Mouse (Mus musculus): Measurements from ENCODE around the gene Polr2l.

DNA sequence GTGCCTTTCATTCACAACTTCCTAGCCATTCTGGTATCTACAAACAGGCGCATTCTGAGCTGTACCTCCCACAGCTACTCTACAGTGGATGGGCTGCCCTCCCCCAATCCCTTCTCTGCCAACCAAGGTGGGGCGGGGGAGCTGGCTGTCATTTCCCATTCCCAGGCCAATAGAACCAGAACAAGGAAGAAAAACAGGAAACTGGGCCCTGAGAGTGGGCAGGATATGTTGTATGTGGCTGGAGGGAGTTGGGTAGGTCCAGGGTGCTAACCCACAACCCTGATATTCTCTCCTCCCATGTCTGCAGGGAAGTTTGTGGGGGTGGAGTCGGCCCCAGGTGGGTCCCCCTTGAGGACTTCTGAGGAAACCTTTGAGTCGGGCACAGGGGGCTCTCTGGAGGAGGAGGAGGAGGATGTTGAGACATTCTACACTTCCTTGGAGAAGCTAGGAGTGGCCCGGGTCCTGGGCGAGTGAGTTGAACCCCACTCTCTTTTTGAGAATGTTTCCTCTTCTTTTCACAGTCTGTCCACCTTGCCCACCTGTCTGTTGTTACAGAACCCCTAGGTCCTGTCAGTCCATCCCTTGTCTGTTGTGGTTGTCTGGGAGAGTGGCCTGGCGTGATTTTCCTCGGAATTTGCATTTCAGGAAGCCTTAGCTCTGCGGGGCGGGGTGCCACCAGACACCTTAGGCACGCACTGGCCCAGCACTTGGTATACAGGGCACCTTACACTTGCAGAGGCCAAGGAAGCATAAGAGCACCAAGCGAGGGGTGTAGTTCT is 10.9 kb downstream of the Polr2l start:
- peak; percentile 31; the same call in 1 of the 2 replicates for TF ChIP-seq EP300 (IDR thresholded peaks at IDR 0.05; ENCODE audit: low read depth)
- TF ChIP-seq CTCF (IDR thresholded peaks at IDR 0.05; ENCODE audit: low read depth): no peak
